Mouse (Mus musculus) G1E (cell line): Measurements from ENCODE around the gene Csnk1g2. TPM values are rescaled to one million over a fixed set of nuclear protein-coding genes. Genes with fewer than 3 reads are reported as not detected.
"Not testable (repeated sequence)": the region's sequence is repeated elsewhere in the genome, so short reads cannot be mapped to it uniquely, and the experiment has no call there.

ENCODE experiments used
- ATAC-seq: 2 replicates; pipeline ENCODE4 v1.8.0; 2016; ENCODE audit warnings: mild to moderate bottlenecking; ENCODE audit not compliant: insufficient number of reproducible peaks, poor library complexity, low FRiP score, severe bottlenecking; ENCODE audit errors: extremely low read depth
- DNase-seq: peaks from one replicate; pipeline ENCODE4 v3.0.0; 2012; ENCODE audit warnings: low spot score
- H3K27me3 ChIP-seq: 2 replicates; pipeline ENCODE4 v1.6.1; 2012; ENCODE audit warnings: mild to moderate bottlenecking, low read length, inconsistent platforms; ENCODE audit not compliant: insufficient read depth
- H3K36me3 ChIP-seq: replicated peaks from 2 replicates; pipeline ENCODE3; 2012; ENCODE audit warnings: mild to moderate bottlenecking, inconsistent platforms
- H3K4me1 ChIP-seq: 2 replicates; pipeline ENCODE4 v1.6.1; 2012; ENCODE audit warnings: low read depth, low read length, inconsistent platforms, mixed read lengths; ENCODE audit not compliant: insufficient read depth
- H3K4me3 ChIP-seq: 2 replicates; pipeline ENCODE4 v1.5.1; 2012; ENCODE audit warnings: low read depth, mild to moderate bottlenecking, inconsistent platforms, low read length, moderate library complexity, mixed read lengths
- H3K9me3 ChIP-seq: replicated peaks from 2 replicates; pipeline ENCODE4 v1.6.1; 2012; ENCODE audit warnings: inconsistent platforms
- CTCF ChIP-seq: IDR thresholded peaks from 2 replicates; pipeline ENCODE4 v1.5.1; 2012; ENCODE audit warnings: low read depth, low read length, inconsistent platforms, mixed read lengths
- GATA1 ChIP-seq: IDR thresholded peaks from 2 replicates; pipeline ENCODE4 v1.6.1; 2012; ENCODE audit warnings: borderline replicate concordance, low read length, inconsistent platforms, mixed read lengths
- GATA2 ChIP-seq: IDR thresholded peaks from 2 replicates; pipeline ENCODE4 v1.6.1; 2012; ENCODE audit warnings: low read depth, low read length, inconsistent platforms, borderline replicate concordance
- POLR2AphosphoS5 ChIP-seq: IDR thresholded peaks from 2 replicates; pipeline ENCODE4 v1.6.1; 2012; ENCODE audit warnings: low read depth, low read length, inconsistent platforms; ENCODE audit not compliant: insufficient replicate concordance
- TAL1 ChIP-seq: conservative IDR thresholded peaks from 2 replicates; pipeline ENCODE4 v1.6.1; 2012; ENCODE audit warnings: low read depth, low read length, inconsistent platforms, mixed read lengths
- polyA plus RNA-seq: library from polyadenylated mRNA; stranded (reverse); fragments of >175 nt; gene quantifications from 2 replicates; pipeline ENCODE4 v1.2.3, GENCODE M21; 2012
- total RNA-seq, 2 experiments: library from RNA; stranded (forward) in 1 of 2; stranded (reverse) in 1 of 2; fragments of 200-1000 nt in 1 of 2; fragments of >200 nt in 1 of 2; fragmentation: Nextera tagmentation in 1 of 2; gene quantifications; 2 replicates each; pipeline ENCODE4 v1.2.3; 2014 to 2017

Gene Csnk1g2
- total and polyA plus RNA-seq, 3 experiments = 110 to 470 (median 189) TPM

DNA sequence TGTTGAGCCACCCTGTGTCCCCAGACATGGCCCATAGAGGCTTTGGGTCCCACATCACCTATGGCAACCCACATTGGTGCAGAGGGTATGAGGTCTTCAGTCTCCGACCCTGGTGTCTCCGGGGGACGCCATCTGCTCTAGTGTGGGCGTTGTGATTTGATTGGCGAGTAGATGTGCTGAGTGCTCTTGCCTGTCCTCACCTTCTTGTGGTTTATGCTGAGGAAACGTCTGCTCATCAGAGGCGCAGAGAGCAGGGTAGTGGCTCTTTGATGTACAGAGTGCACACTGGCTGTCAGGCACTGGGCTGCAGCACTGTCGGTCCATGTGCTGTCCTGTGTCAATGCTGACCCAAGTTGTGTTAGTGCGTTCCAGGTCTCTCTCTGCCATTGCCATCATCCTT, 6.3 kb downstream of the Csnk1g2 start:
- Histone ChIP-seq H3K4me3 (no peak overlapping the region), H3K4me1 (peaks cover 68% of the 10 kb centered on the region)
- no peak for ATAC-seq

DNA sequence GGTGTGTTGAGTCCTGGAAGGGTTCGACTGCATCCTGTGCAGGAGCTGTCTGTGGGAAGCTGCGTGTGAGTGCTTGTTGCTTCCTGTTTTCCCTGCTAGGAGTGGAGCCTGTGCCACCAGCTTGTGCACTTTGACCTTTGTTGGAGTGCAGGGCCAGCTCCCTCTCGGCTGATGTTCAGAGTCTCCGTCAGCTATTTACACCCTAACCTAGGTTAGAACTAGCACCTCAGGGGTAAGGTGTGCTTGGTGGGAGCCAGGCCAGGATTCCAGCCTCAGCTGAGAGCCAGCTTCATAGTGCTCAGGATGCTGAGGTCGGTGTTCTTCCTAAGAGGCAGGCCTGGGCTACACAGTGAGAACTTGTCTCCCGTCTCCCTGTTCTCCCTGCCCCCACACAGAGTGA, 12.7 kb downstream of the Csnk1g2 start:
- H3K9me3 ChIP-seq = no peaks in the 10 kb centered on the region
- H3K4me1 ChIP-seq = peaks cover 18% of the 10 kb centered on the region
- TF ChIP-seq GATA1 (no peak), TAL1 (no peak), POLR2AphosphoS5 (no peak), GATA2 (no peak), CTCF (no peak)
- ATAC-seq (no peak), DNase-seq (no peak)
- peaks cover 96% of the 10 kb centered on the region for H3K36me3 ChIP-seq
- peaks cover 6% of the 10 kb centered on the region; the same call in 1 of the 2 replicates for H3K27me3 ChIP-seq
- H3K4me3 ChIP-seq = no peak overlapping the region

More for the DNA sequence above, 6.3 kb downstream of the Csnk1g2 start:
- TF ChIP-seq TAL1 = no peak
- no peak for TF ChIP-seq POLR2AphosphoS5
- no peak for TF ChIP-seq GATA2
- no peak for TF ChIP-seq GATA1
- no peak for TF ChIP-seq CTCF
- Histone ChIP-seq H3K9me3 (no peaks in the 10 kb centered on the region), H3K27me3 (no peaks in the 10 kb centered on the region), H3K36me3 (peaks cover 93% of the 10 kb centered on the region)
- DNase-seq = no peak

DNA sequence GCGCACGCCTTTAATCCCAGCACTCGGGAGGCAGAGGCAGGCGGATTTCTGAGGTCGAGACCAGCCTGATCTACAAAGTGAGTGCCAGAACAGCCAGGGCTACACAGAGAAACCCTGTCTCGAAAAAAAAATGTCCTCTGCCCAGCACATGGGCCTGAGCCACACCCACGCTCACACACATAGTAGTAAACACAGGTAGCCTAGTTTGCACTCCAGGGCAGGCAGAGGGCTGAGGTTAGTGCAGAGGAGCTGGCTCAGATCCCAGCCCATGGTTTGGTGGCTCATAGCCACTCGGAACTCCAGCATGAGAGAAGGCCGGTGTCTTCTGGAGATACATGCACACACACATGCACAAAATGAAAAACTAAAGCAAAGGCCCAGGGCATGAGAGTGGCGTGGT, 24.3 kb downstream of the Csnk1g2 start:
- Histone ChIP-seq H3K4me3 (no peak overlapping the region), H3K36me3 (peaks cover 87% of the 10 kb centered on the region), H3K27me3 (no peaks in the 10 kb centered on the region; the same call in 1 of the 2 replicates), H3K9me3 (no peaks in the 10 kb centered on the region), H3K4me1 (peaks cover 24% of the 10 kb centered on the region)
- ATAC-seq (no peak), DNase-seq (no peak)
- TF ChIP-seq CTCF (no peak), TAL1 (no peak), POLR2AphosphoS5 (no peak), GATA2 (no peak), GATA1 (no peak)

DNA sequence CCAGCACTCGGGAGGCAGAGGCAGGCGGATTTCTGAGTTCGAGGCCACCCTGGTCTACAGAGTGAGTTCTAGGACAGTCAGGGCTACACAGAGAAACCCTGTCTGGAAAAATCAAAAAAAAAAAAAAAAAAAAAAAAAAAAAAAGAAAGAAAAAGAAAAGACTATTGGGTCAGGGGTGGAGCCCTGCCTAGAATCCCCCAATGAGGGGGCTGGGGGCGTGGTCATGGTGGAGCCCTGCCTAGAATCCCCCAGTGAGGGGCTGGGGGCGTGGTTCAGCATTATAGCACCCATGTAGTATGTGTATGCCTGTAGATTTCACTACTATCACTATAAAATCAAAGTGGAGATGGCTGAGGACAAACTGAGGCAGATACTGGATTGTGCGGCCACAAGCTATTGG, 27.3 kb downstream of the Csnk1g2 start:
- DNase-seq, ATAC-seq, H3K9me3 ChIP-seq, H3K27me3 ChIP-seq, H3K4me3 ChIP-seq: not testable (repeated sequence)
- Histone ChIP-seq H3K4me1 (peaks cover 31% of the 10 kb centered on the region), H3K36me3 (peaks cover 80% of the 10 kb centered on the region)

DNA sequence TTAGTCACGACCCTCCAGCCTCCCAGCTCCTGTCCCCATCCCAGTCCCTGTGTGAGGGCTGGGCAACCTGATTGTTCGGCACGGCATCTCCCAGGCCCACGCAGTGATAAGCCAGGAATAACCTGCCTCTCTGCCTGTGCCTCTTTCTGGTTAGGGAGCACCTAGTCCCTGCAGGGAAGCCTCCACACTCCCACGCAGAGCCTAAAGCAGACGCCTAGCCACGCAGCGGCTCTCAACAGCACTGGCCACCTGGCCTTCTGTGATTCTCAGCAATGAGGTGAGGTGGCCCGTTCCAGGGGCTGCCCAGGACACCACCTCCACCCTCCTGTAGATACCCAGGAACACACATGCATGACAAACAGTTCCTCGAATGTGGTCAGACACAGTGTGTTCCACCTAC, 27.8 kb downstream of the Csnk1g2 start:
- Histone ChIP-seq H3K9me3 (no peaks in the 10 kb centered on the region), H3K27me3 (no peaks in the 10 kb centered on the region; the same call in 1 of the 2 replicates), H3K36me3 (peaks cover 77% of the 10 kb centered on the region), H3K4me3 (no peak overlapping the region), H3K4me1 (peaks cover 36% of the 10 kb centered on the region)
- TF ChIP-seq TAL1 = no peak
- no peak for TF ChIP-seq POLR2AphosphoS5
- TF ChIP-seq GATA2 = no peak
- TF ChIP-seq GATA1 = no peak
- no peak for TF ChIP-seq CTCF
- no peak for DNase-seq
- no peak for ATAC-seq

DNA sequence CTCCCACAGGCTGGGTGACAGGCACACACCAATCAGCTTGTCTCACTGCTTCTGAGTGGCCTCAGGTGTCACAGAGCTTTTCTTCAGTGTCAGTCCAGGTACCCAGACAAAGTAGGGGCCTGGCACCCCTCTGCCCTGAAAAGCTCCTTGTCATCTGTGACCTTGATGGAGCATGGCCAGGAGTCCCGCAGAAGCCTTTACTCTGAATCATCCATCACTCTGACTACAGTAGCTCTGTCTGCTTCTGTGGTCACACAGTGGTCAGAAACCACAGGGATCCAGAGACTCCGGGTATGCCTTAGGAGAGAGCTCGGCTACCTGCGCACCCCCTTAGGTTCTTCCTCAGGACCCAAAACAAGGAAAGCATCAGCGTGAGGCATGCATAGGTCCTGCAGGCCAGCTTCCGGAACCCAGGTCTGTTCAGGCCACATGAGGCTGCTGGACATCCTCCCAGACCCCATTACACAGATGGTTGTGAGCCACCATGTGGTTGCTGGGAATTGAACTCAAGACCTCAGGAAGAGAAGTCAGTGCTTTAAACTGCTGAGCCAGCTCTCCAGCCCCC, 30.6 kb downstream of the Csnk1g2 start:
- TF ChIP-seq POLR2AphosphoS5 = no peak
- no peak for TF ChIP-seq TAL1
- TF ChIP-seq GATA2 = no peak
- no peak for TF ChIP-seq GATA1
- TF ChIP-seq CTCF = no peak
- Histone ChIP-seq H3K36me3 (peaks cover 51% of the 10 kb centered on the region), H3K4me1 (peaks cover 60% of the 10 kb centered on the region), H3K27me3 (no peaks in the 10 kb centered on the region), H3K9me3 (no peaks in the 10 kb centered on the region), H3K4me3 (no peak overlapping the region)
- ATAC-seq (no peak), DNase-seq (no peak)
